Mouse (Mus musculus) midbrain, embryonic 12.5 days (tissue): ENCODE data around the gene Odf4. TPM values are rescaled to one million over a fixed set of nuclear protein-coding genes. Genes with fewer than 3 reads are reported as not detected.
"Not testable (repeated sequence)": the region's sequence is repeated elsewhere in the genome, so short reads cannot be mapped to it uniquely, and the experiment has no call there.

Experiments used
- ATAC-seq: fragments of 200-750 bp; cut with Nextera tagmentation; 2 replicates; pipeline ENCODE4 v1.8.0; 2017; ENCODE audit warnings: low read depth, moderate TSS enrichment, moderate library complexity; ENCODE audit not compliant: low FRiP score
- H3K27ac ChIP-seq: fragments of 300-500 bp; sonication (generic); replicated peaks from 2 replicates; pipeline ENCODE4 v1.5.1; 2016; ENCODE audit warnings: mild to moderate bottlenecking
- H3K27me3 ChIP-seq: fragments of 300-500 bp; sonication (generic); 2 replicates; pipeline ENCODE4 v1.6.1; 2016; ENCODE audit warnings: mild to moderate bottlenecking
- H3K36me3 ChIP-seq: fragments of 300-500 bp; sonication (generic); 2 replicates; pipeline ENCODE4 v1.6.1; 2016
- H3K4me1 ChIP-seq: fragments of 300-500 bp; sonication (generic); 2 replicates; pipeline ENCODE4 v1.6.1; 2016
- H3K4me2 ChIP-seq: fragments of 300-500 bp; sonication (generic); replicated peaks from 2 replicates; pipeline ENCODE4 v1.6.1; 2016; ENCODE audit warnings: mild to moderate bottlenecking, moderate library complexity
- H3K4me3 ChIP-seq: fragments of 300-500 bp; sonication (generic); 2 replicates; pipeline ENCODE4 v1.5.1; 2016; ENCODE audit warnings: mild to moderate bottlenecking
- H3K9ac ChIP-seq: fragments of 300-500 bp; sonication (generic); replicated peaks from 2 replicates; pipeline ENCODE4 v1.6.1; 2016; ENCODE audit warnings: mild to moderate bottlenecking, moderate library complexity
- H3K9me3 ChIP-seq: fragments of 300-500 bp; sonication (generic); 2 replicates; pipeline ENCODE4 v1.6.1; 2016; ENCODE audit warnings: mild to moderate bottlenecking
- WGBS: fragments of 180-500 bp; shearing (Covaris S2); methylation state at CpG from one replicate; pipeline ENCODE4 v1.1.7; 2016; 5-methylcytosine and 5-hydroxymethylcytosine counted together
- polyA plus RNA-seq: library from polyadenylated mRNA; unstranded; fragments of >200 nt; fragmentation: Nextera tagmentation; extraction: Ambion mirVana; gene quantifications from 2 replicates; pipeline ENCODE4 v1.2.1, GENCODE M21; 2016

The Odf4 gene
- 0.20 TPM in 1 of 2 replicates, not detected in the other for polyA plus RNA-seq

DNA sequence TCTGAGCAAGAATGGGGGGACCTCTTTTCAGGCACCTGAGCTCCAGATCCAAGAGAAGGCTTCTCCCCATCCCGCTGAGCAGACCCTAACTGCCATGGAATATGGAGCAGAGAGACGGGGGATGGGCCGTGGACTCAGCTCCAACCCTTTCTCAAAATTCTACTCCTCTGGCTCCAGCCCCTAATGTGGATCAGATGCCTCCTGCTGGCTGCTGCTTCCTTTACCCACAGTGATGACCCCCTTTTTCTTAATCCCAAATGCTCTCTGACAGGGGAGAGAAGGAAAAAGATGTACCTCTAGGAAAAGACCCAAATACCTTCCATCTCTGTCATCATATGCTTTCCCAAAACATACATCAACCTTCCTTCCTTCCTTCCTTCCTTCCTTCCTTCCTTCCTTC, at the start of gene Odf4:
Gene Odf4 (minus strand): TSS at position 101 of the 400 bp plus-strand sequence.
- H3K36me3 ChIP-seq = no peaks in the 10 kb centered on the region
- ATAC-seq = no peak
- no peaks in the 10 kb centered on the region for H3K27me3 ChIP-seq
- H3K9ac ChIP-seq = no peak within 1 kb of the TSS
- H3K4me2 ChIP-seq = no peak within 1 kb of the TSS
- H3K4me1 ChIP-seq = no peaks in the 10 kb centered on the region
- WGBS = 69% methylated on average over 3 of the region's 3 CpGs
- no peak within 1 kb of the TSS for H3K27ac ChIP-seq
- no peaks in the 10 kb centered on the region for H3K9me3 ChIP-seq
- no peak within 1 kb of the TSS for H3K4me3 ChIP-seq

GRCm38 (mm10) chr11:68975601-68976000, 48.7 kb upstream of the Odf4 start:
- Histone ChIP-seq H3K4me3 (no peak overlapping the region), H3K36me3 (no peaks in the 10 kb centered on the region), H3K4me1 (peaks cover 9% of the 10 kb centered on the region; the same call in 1 of the 2 replicates), H3K27ac (no peak overlapping the region), H3K9me3 (no peaks in the 10 kb centered on the region), H3K9ac (no peak overlapping the region), H3K27me3 (peaks cover 15% of the 10 kb centered on the region; the same call in 1 of the 2 replicates), H3K4me2 (no peak overlapping the region)
- 91% methylated on average over 1 of the region's 1 CpGs for WGBS
- ATAC-seq = no peak

GRCm38 (mm10) chr11:68975085-68975484, 48.2 kb upstream of the Odf4 start, which contains the start of gene Rangrf:
TSS of gene Rangrf (minus strand) at chr11:68975185.
- ATAC-seq = no peak
- H3K9me3 ChIP-seq = no peaks in the 10 kb centered on the region
- no peak within 1 kb of the TSS for H3K27ac ChIP-seq
- peaks cover 9% of the 10 kb centered on the region; the same call in 1 of the 2 replicates for H3K4me1 ChIP-seq
- 82% methylated on average over 7 of the region's 7 CpGs for WGBS
- no peaks in the 10 kb centered on the region for H3K36me3 ChIP-seq
- H3K9ac ChIP-seq = peak within 1 kb of the TSS; percentile 37; the same call in 1 of the 2 replicates
- H3K4me2 ChIP-seq = peak within 1 kb of the TSS; percentile 65
- H3K27me3 ChIP-seq = peaks cover 15% of the 10 kb centered on the region; the same call in 1 of the 2 replicates
- H3K4me3 ChIP-seq = peak within 1 kb of the TSS; percentile 50

GRCm38 (mm10) chr11:68974059-68974450, 47.2 kb upstream of the Odf4 start:
- Histone ChIP-seq H3K9ac (peak overlapping the region; percentile 37; the same call in 1 of the 2 replicates), H3K4me3 (peak overlapping the region; percentile 50), H3K9me3 (no peaks in the 10 kb centered on the region), H3K27me3 (peaks cover 18% of the 10 kb centered on the region), H3K4me2 (peak overlapping the region; percentile 65), H3K27ac (no peak overlapping the region), H3K36me3 (no peaks in the 10 kb centered on the region), H3K4me1 (peaks cover 9% of the 10 kb centered on the region; the same call in 1 of the 2 replicates)
- peak; percentile 23; the same call in 1 of the 2 replicates for ATAC-seq
- WGBS = 28% methylated on average over 6 of the region's 6 CpGs

GRCm38 (mm10) chr11:68973250-68974058, 46.6 kb upstream of the Odf4 start:
- under 1% methylated on average over 38 of the region's 38 CpGs for WGBS
- H3K4me1 ChIP-seq = peaks cover 10% of the 10 kb centered on the region

DNA sequence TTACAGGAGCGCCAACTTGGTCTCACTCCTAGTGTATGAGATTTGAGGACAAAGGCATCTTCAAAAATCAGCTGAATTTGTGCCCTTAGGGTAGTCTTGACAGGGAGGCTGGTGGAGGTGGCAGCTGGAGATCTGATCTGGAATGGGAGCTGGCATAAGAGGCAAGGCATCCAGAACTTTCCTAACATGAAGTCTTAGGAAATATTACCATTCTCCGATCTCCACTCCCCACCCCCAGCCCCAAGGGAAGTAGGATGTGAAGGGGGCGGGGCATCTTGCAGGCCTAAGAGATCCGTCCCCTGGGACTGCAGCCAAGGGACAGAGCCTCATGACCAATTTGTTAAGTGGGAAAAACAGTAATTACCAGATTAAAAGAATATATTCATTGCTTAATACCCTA, 43.4 kb upstream of the Odf4 start:
- H3K36me3 ChIP-seq = no peaks in the 10 kb centered on the region
- no peak overlapping the region for H3K9ac ChIP-seq
- WGBS = 80% methylated on average over 4 of the region's 4 CpGs
- peaks cover 33% of the 10 kb centered on the region for H3K27me3 ChIP-seq
- H3K27ac ChIP-seq = no peak overlapping the region
- no peak overlapping the region for H3K4me2 ChIP-seq
- peaks cover 20% of the 10 kb centered on the region for H3K4me1 ChIP-seq
- no peak overlapping the region for H3K4me3 ChIP-seq
- no peak for ATAC-seq
- no peaks in the 10 kb centered on the region for H3K9me3 ChIP-seq

More at GRCm38 (mm10) chr11:68973250-68974058, 46.6 kb upstream of the Odf4 start:
- not testable (repeated sequence) for H3K27ac ChIP-seq, H3K9me3 ChIP-seq, H3K36me3 ChIP-seq
- Histone ChIP-seq H3K27me3 (peaks cover 24% of the 10 kb centered on the region), H3K4me3 (peak overlapping the region; percentile 50), H3K9ac (peak overlapping the region; percentile 37), H3K4me2 (peak overlapping the region; percentile 65)
- ATAC-seq = peak; percentile 85

GRCm38 (mm10) chr11:68968752-68969151, 41.9 kb upstream of the Odf4 start:
- Histone ChIP-seq H3K4me2 (no peak overlapping the region), H3K4me3 (no peak overlapping the region), H3K27ac (no peak overlapping the region), H3K36me3 (no peaks in the 10 kb centered on the region), H3K4me1 (peaks cover 15% of the 10 kb centered on the region), H3K9ac (no peak overlapping the region), H3K27me3 (peaks cover 22% of the 10 kb centered on the region; the same call in 1 of the 2 replicates), H3K9me3 (no peaks in the 10 kb centered on the region)
- ATAC-seq = no peak
- WGBS = 88% methylated on average over 11 of the region's 11 CpGs

- H3K27ac ChIP-seq = peak within 1 kb of the TSS; percentile 47; the same call in 1 of the 2 replicates
- peak within 1 kb of the TSS; percentile 54 for H3K4me3 ChIP-seq
- H3K4me2 ChIP-seq = peak within 1 kb of the TSS; percentile 75
- H3K36me3 ChIP-seq = no peaks in the 10 kb centered on the region
- no peaks in the 10 kb centered on the region for H3K9me3 ChIP-seq
- H3K9ac ChIP-seq = peak within 1 kb of the TSS; percentile 59
- ATAC-seq = peak; percentile 96
- peaks cover 22% of the 10 kb centered on the region; the same call in 1 of the 2 replicates for H3K27me3 ChIP-seq
- peaks cover 11% of the 10 kb centered on the region for H3K4me1 ChIP-seq
- WGBS = 1% methylated on average over 50 of the region's 50 CpGs
Observed at GRCm38 (mm10) chr11:68967337-68968282, 40.7 kb upstream of the Odf4 start, which contains the start of gene Slc25a35. TSS of gene Slc25a35 (plus strand) at chr11:68968131.

GRCm38 (mm10) chr11:68966554-68966953, 39.7 kb upstream of the Odf4 start:
- Histone ChIP-seq H3K9me3 (no peaks in the 10 kb centered on the region), H3K27ac (no peak overlapping the region), H3K36me3 (no peaks in the 10 kb centered on the region), H3K9ac (no peak overlapping the region), H3K4me3 (no peak overlapping the region), H3K27me3 (peaks cover 22% of the 10 kb centered on the region; the same call in 1 of the 2 replicates), H3K4me1 (peaks cover 11% of the 10 kb centered on the region), H3K4me2 (no peak overlapping the region)
- ATAC-seq = no peak
- 63% methylated on average over 1 of the region's 1 CpGs for WGBS

- H3K27ac ChIP-seq = no peak overlapping the region
- peaks cover 11% of the 10 kb centered on the region for H3K4me1 ChIP-seq
- no peaks in the 10 kb centered on the region for H3K36me3 ChIP-seq
- no peaks in the 10 kb centered on the region for H3K9me3 ChIP-seq
- H3K4me3 ChIP-seq = no peak overlapping the region
- ATAC-seq = no peak
- peaks cover 22% of the 10 kb centered on the region; the same call in 1 of the 2 replicates for H3K27me3 ChIP-seq
- WGBS = 24% methylated on average over 3 of the region's 3 CpGs
- no peak overlapping the region for H3K4me2 ChIP-seq
- no peak overlapping the region for H3K9ac ChIP-seq
Observed at GRCm38 (mm10) chr11:68965845-68966244, 39.0 kb upstream of the Odf4 start.

DNA sequence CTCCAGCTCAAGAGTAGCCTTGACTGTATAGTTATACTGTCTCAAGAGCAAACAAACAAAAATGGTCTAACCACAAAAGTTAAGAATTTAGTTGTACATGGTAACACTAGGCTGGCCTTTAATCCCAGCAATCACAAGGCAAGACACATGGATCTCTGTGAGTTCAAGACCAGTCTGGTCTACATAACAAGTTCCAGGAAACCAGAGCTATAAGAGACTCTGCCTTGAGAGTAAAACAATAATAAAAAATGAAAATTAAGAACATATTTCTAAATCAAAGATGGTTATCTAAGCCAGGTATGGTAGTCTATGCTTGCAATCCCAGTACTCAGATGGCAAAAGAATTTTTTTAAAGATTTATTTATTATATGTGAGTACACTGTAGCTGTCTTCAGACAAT, 38.2 kb upstream of the Odf4 start:
- ATAC-seq = no peak
- H3K4me2 ChIP-seq = no peak overlapping the region
- H3K9ac ChIP-seq = no peak overlapping the region
- peaks cover 11% of the 10 kb centered on the region for H3K4me1 ChIP-seq
- H3K4me3 ChIP-seq = no peak overlapping the region
- H3K36me3 ChIP-seq = no peaks in the 10 kb centered on the region
- H3K27me3 ChIP-seq = peaks cover 22% of the 10 kb centered on the region; the same call in 1 of the 2 replicates
- no peak overlapping the region for H3K27ac ChIP-seq
- H3K9me3 ChIP-seq = no peaks in the 10 kb centered on the region
